Mouse (Mus musculus) neural tube, embryonic 11.5 days (tissue): ENCODE results near the gene Dnajc8. TPM values are rescaled to one million over a fixed set of nuclear protein-coding genes. Genes with fewer than 3 reads are reported as not detected.
"Not testable (repeated sequence)": the region's sequence is repeated elsewhere in the genome, so short reads cannot be mapped to it uniquely, and the experiment has no call there.

Experiments used
- ATAC-seq: fragments of 200-750 bp; cut with Nextera tagmentation; 2 replicates; pipeline ENCODE4 v1.8.0; 2017; ENCODE audit warnings: moderate number of reproducible peaks, mild to moderate bottlenecking, moderate TSS enrichment, moderate library complexity; ENCODE audit not compliant: insufficient read depth, low FRiP score, low TSS enrichment
- DNase-seq: peaks from one replicate; pipeline ENCODE4 v3.0.0-alpha.2; 2015; ENCODE audit warnings: low spot score
- H3K27ac ChIP-seq: fragments of 300-500 bp; sonication (generic); 2 replicates; pipeline ENCODE4 v1.5.1; 2014; ENCODE audit warnings: low read depth, mild to moderate bottlenecking, low read length
- H3K27me3 ChIP-seq: fragments of 300-500 bp; sonication (generic); 2 replicates; pipeline ENCODE4 v1.6.1; 2014; ENCODE audit warnings: mild to moderate bottlenecking, low read length, mixed read lengths; ENCODE audit not compliant: control insufficient read depth, insufficient read depth
- H3K36me3 ChIP-seq: fragments of 300-500 bp; sonication (generic); 2 replicates; pipeline ENCODE4 v1.6.1; 2014; ENCODE audit warnings: mild to moderate bottlenecking, low read length, moderate library complexity, mixed read lengths; ENCODE audit not compliant: control insufficient read depth, insufficient read depth
- H3K4me1 ChIP-seq: fragments of 300-500 bp; sonication (generic); 2 replicates; pipeline ENCODE4 v1.6.1; 2014; ENCODE audit warnings: low read length, mixed read lengths; ENCODE audit not compliant: control insufficient read depth, insufficient read depth
- H3K4me2 ChIP-seq: fragments of 300-500 bp; sonication (generic); 2 replicates; pipeline ENCODE4 v1.6.1; 2014; ENCODE audit warnings: low read depth, mild to moderate bottlenecking, moderate library complexity
- H3K4me3 ChIP-seq: fragments of 300-500 bp; sonication (generic); 2 replicates; pipeline ENCODE4 v1.5.1; 2014; ENCODE audit warnings: low read depth, low read length
- H3K9ac ChIP-seq: fragments of 300-500 bp; sonication (generic); 2 replicates; pipeline ENCODE4 v1.6.1; 2014; ENCODE audit warnings: mild to moderate bottlenecking, low read length
- H3K9me3 ChIP-seq: fragments of 300-500 bp; sonication (generic); 2 replicates; pipeline ENCODE4 v1.6.1; 2016; ENCODE audit warnings: low read length; ENCODE audit not compliant: control insufficient read depth
- WGBS: fragments of 180-500 bp; shearing (Covaris S2); extraction: QIAGEN DNeasy Blood & Tissue Kit; methylation state at CpG from one replicate; pipeline ENCODE4 v1.1.7; 2014; 5-methylcytosine and 5-hydroxymethylcytosine counted together
- polyA plus RNA-seq: library from polyadenylated mRNA; unstranded; fragments of >200 nt; fragmentation: Nextera tagmentation; extraction: Ambion mirVana; gene quantifications from 2 replicates; pipeline ENCODE4 v1.2.1, GENCODE M21; 2014

Gene Dnajc8
- polyA plus RNA-seq, 1 experiment from 2014 or later, result 211 TPM

GRCm38 (mm10) chr4:132545851-132546250 lies 10.5 kb downstream of the Dnajc8 start:
- Histone ChIP-seq H3K4me2 (no peak overlapping the region), H3K36me3 (peaks cover 22% of the 10 kb centered on the region; the same call in 1 of the 2 replicates), H3K9me3 (no peaks in the 10 kb centered on the region), H3K27ac (no peak overlapping the region), H3K9ac (no peak overlapping the region), H3K4me3 (no peak overlapping the region), H3K4me1 (no peaks in the 10 kb centered on the region), H3K27me3 (no peaks in the 10 kb centered on the region)
- 59% methylated on average over 8 of the region's 8 CpGs for WGBS
- ATAC-seq (no peak), DNase-seq (peak; percentile 55)

DNA sequence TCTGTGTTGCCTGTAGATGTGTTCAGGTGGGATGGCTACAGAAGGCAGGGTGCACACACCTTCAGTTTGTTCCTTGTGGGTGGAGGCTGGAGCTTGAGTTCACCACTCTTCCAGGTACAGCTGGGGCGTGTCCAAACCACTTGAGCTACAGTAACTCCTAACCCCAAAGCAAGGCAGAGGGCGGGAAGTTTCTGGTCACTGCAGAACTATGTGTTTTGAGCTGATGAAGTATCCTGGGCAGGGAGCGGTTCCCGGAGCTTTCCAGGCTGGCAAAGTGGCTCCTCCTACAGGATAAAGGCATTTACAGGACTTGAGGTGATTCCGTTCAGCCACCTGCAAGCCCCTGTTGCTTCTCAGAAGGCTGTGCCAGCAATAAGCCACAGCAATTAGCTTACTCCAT lies 18.9 kb downstream of the Dnajc8 start:
- H3K27ac ChIP-seq, result no peak overlapping the region
- DNase-seq (no peak), ATAC-seq (no peak)
- 71% methylated on average over 5 of the region's 5 CpGs for WGBS
- no peak overlapping the region for H3K4me3 ChIP-seq
- peaks cover 13% of the 10 kb centered on the region for H3K36me3 ChIP-seq
- no peaks in the 10 kb centered on the region for H3K9me3 ChIP-seq
- no peaks in the 10 kb centered on the region for H3K27me3 ChIP-seq
- no peaks in the 10 kb centered on the region for H3K4me1 ChIP-seq
- H3K4me2 ChIP-seq, result no peak overlapping the region
- H3K9ac ChIP-seq, result no peak overlapping the region

GRCm38 (mm10) chr4:132554653-132555052 lies 19.3 kb downstream of the Dnajc8 start:
- Histone ChIP-seq H3K4me1 (no peaks in the 10 kb centered on the region), H3K4me3 (no peak overlapping the region), H3K4me2 (no peak overlapping the region), H3K27ac (no peak overlapping the region), H3K27me3 (no peaks in the 10 kb centered on the region), H3K9ac (no peak overlapping the region), H3K9me3 (no peaks in the 10 kb centered on the region), H3K36me3 (peaks cover 10% of the 10 kb centered on the region)
- ATAC-seq, result no peak
- no peak for DNase-seq
- 84% methylated on average over 8 of the region's 8 CpGs for WGBS

- DNase-seq, ATAC-seq, H3K9me3 ChIP-seq, H3K27me3 ChIP-seq, H3K4me3 ChIP-seq, H3K27ac ChIP-seq, H3K4me1 ChIP-seq, H3K9ac ChIP-seq, H3K4me2 ChIP-seq, H3K36me3 ChIP-seq: not testable (repeated sequence)
- WGBS, result 95% methylated on average over 7 of the region's 7 CpGs
Observed at GRCm38 (mm10) chr4:132555550-132555949, 20.2 kb downstream of the Dnajc8 start.

GRCm38 (mm10) chr4:132563261-132563660 lies 27.9 kb downstream of the Dnajc8 start:
- DNase-seq, result no peak
- ATAC-seq, result no peak
- 83% methylated on average over 3 of the region's 3 CpGs for WGBS

GRCm38 (mm10) chr4:132563965-132564364 lies 28.6 kb downstream of the Dnajc8 start, which contains the start of gene Ptafr:
Gene Ptafr (plus strand): TSS chr4:132564067.
- Histone ChIP-seq H3K9ac (no peak within 1 kb of the TSS), H3K27ac (no peak within 1 kb of the TSS), H3K4me3 (no peak within 1 kb of the TSS), H3K4me2 (no peak within 1 kb of the TSS), H3K27me3 (no peaks in the 10 kb centered on the region), H3K9me3 (no peaks in the 10 kb centered on the region), H3K4me1 (no peaks in the 10 kb centered on the region), H3K36me3 (no peaks in the 10 kb centered on the region)
- 38% methylated on average over 4 of the region's 4 CpGs for WGBS
- DNase-seq, result no peak
- ATAC-seq, result no peak

More at GRCm38 (mm10) chr4:132563261-132563660, 27.9 kb downstream of the Dnajc8 start:
- H3K36me3 ChIP-seq, result no peaks in the 10 kb centered on the region
- no peak overlapping the region for H3K27ac ChIP-seq
- H3K4me2 ChIP-seq, result no peak overlapping the region
- no peaks in the 10 kb centered on the region for H3K27me3 ChIP-seq
- no peaks in the 10 kb centered on the region for H3K4me1 ChIP-seq
- no peaks in the 10 kb centered on the region for H3K9me3 ChIP-seq
- H3K4me3 ChIP-seq, result no peak overlapping the region
- no peak overlapping the region for H3K9ac ChIP-seq

DNA sequence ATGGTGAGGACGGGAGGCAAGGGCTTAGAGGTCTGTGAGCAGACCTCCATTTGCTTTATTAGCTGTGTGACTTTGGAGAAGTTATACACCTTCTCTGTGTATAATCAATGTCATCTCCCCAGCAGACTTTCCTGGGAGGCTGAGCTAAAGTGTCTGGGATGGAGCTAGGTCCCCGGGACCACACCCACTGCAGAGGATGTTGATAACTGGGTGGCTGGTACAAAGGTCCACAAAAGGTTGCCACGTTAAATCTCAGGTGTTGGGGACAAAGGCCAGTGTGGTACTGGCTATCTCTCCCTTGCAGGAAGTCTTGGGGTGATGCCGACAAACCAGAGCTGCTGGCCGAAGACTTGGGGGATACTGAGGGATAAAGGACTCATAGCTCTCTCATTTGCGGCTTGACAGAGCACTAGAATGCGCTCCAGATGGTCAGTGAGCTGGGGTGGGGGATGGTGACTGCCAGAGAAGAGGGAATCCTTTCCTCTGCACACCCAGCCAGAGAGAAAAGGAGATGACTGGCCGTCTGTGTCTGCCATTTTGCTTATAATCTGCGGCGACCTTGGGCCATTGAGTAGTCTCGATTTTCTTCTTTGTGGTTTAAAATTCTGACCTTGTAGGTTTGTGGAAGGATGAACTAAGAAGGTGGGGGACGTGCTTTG lies 29.9 kb downstream of the Dnajc8 start:
- H3K36me3 ChIP-seq, result no peaks in the 10 kb centered on the region
- H3K27me3 ChIP-seq, result no peaks in the 10 kb centered on the region
- no peak overlapping the region for H3K4me3 ChIP-seq
- no peak overlapping the region for H3K4me2 ChIP-seq
- 82% methylated on average over 12 of the region's 12 CpGs for WGBS
- no peaks in the 10 kb centered on the region for H3K9me3 ChIP-seq
- H3K9ac ChIP-seq, result no peak overlapping the region
- ATAC-seq, result no peak
- no peak overlapping the region for H3K27ac ChIP-seq
- H3K4me1 ChIP-seq, result no peaks in the 10 kb centered on the region
- DNase-seq, result no peak

- no peak for ATAC-seq
- no peaks in the 10 kb centered on the region for H3K36me3 ChIP-seq
- WGBS, result 74% methylated on average over 9 of the region's 9 CpGs
- DNase-seq, result no peak
- H3K4me2 ChIP-seq, result no peak overlapping the region
- H3K27ac ChIP-seq, result no peak overlapping the region
- no peak overlapping the region for H3K4me3 ChIP-seq
- no peak overlapping the region for H3K9ac ChIP-seq
- no peaks in the 10 kb centered on the region for H3K9me3 ChIP-seq
- H3K4me1 ChIP-seq, result no peaks in the 10 kb centered on the region
- H3K27me3 ChIP-seq, result no peaks in the 10 kb centered on the region
Observed at GRCm38 (mm10) chr4:132567361-132567779, 32.0 kb downstream of the Dnajc8 start.

- DNase-seq (no peak), ATAC-seq (no peak)
- no peaks in the 10 kb centered on the region for H3K36me3 ChIP-seq
- no peak overlapping the region for H3K4me3 ChIP-seq
- no peaks in the 10 kb centered on the region for H3K9me3 ChIP-seq
- H3K4me2 ChIP-seq, result no peak overlapping the region
- H3K4me1 ChIP-seq, result no peaks in the 10 kb centered on the region
- H3K27me3 ChIP-seq, result no peaks in the 10 kb centered on the region
- WGBS, result 92% methylated on average over 5 of the region's 5 CpGs
- no peak overlapping the region for H3K9ac ChIP-seq
- no peak overlapping the region for H3K27ac ChIP-seq
Observed at GRCm38 (mm10) chr4:132569115-132569514, 33.8 kb downstream of the Dnajc8 start.
